8 mouse cellular contexts compared by ENCODE assay signal in genomic region chr13:40917161-40918091, GRCm38 (mm10). TPM values are rescaled to one million over a fixed set of nuclear protein-coding genes. Genes with fewer than 3 reads are reported as not detected.
DNase-seq lines count a peak whose midpoint lies in the region; ATAC-seq and TF ChIP-seq lines count a peak whose summit lies in the region.

No protein-coding gene starts in this region.

- no peaks in the 10 kb centered on the region for H3K27me3 ChIP-seq in E14TG2a.4 (ENCODE audit: insufficient read depth, low read length)
- H3K27me3 ChIP-seq in forebrain, embryonic 13.5 days = 0 out of 2 replicates have a peak, but pooled peaks cover 8% of the 10 kb centered on the region
- H3K27me3 ChIP-seq in heart, postnatal 0 days (ENCODE audit: control insufficient read depth, insufficient read depth, low read length) = no peaks in the 10 kb centered on the region
- peaks cover 18% of the 10 kb centered on the region for H3K27me3 ChIP-seq in lung, embryonic 15.5 days

- peak; percentile 32 for DNase-seq in adrenal gland, adult 8-10 months
- DNase-seq in heart, postnatal 0 days (ENCODE audit: low spot score) = peak; percentile 59
- DNase-seq in kidney, postnatal 36 days = peak; percentile 81 to 84
- DNase-seq in urinary bladder, postnatal 4 days (ENCODE audit: low spot score in 2 of 2) = peak; percentile 46 to 67

- peak overlapping the region; percentile 69 for H3K9ac ChIP-seq in forebrain, embryonic 13.5 days
- H3K9ac ChIP-seq in heart, postnatal 0 days (replicated peaks; ENCODE audit: low read depth, low read length) = peak overlapping the region; percentile 61
- peak overlapping the region; percentile 44 for H3K9ac ChIP-seq in lung, embryonic 15.5 days

- peaks cover 91% of the 10 kb centered on the region for H3K4me1 ChIP-seq in E14TG2a.4 (replicated peaks; ENCODE audit: low read depth, low read length)
- peaks cover 27% of the 10 kb centered on the region for H3K4me1 ChIP-seq in forebrain, embryonic 13.5 days
- H3K4me1 ChIP-seq in heart, postnatal 0 days (ENCODE audit: control insufficient read depth, insufficient read depth) = peaks cover 36% of the 10 kb centered on the region
- H3K4me1 ChIP-seq in lung, embryonic 15.5 days = peaks cover 27% of the 10 kb centered on the region

- TF ChIP-seq CTCF in E14TG2a.4 (conservative IDR thresholded peaks at IDR 0.05; ENCODE audit: low read length) = no peak
- 0 out of 2 replicates have a peak, but pooled peaks have one; percentile 14 for TF ChIP-seq CTCF in heart, postnatal 0 days (IDR thresholded peaks at IDR 0.05; ENCODE audit: low read depth)

- H3K9me3 ChIP-seq in E14TG2a.4 (ENCODE audit: low read length) = no peaks in the 10 kb centered on the region
- no peaks in the 10 kb centered on the region for H3K9me3 ChIP-seq in forebrain, embryonic 13.5 days (replicated peaks)
- no peaks in the 10 kb centered on the region for H3K9me3 ChIP-seq in heart, postnatal 0 days (replicated peaks; ENCODE audit: control insufficient read depth, low read length)
- H3K9me3 ChIP-seq in lung, embryonic 15.5 days = no peaks in the 10 kb centered on the region

- H3K4me3 ChIP-seq in E14TG2a.4 (replicated peaks; ENCODE audit: low read length) = peak overlapping the region; percentile 84
- peak overlapping the region; percentile 53 for H3K4me3 ChIP-seq in forebrain, embryonic 13.5 days
- H3K4me3 ChIP-seq in heart, postnatal 0 days (ENCODE audit: low read depth, low read length) = peak overlapping the region; percentile 72
- H3K4me3 ChIP-seq in lung, embryonic 15.5 days = peak overlapping the region; percentile 50

- WGBS in forebrain, embryonic 13.5 days = under 1% methylated on average over 38 of the region's 38 CpGs
- WGBS in heart, postnatal 0 days = 1% methylated on average over 38 of the region's 38 CpGs
- WGBS in lung, embryonic 15.5 days = under 1% methylated on average over 38 of the region's 38 CpGs

- peak overlapping the region; percentile 94 for H3K4me2 ChIP-seq in forebrain, embryonic 13.5 days
- peak overlapping the region; percentile 95 for H3K4me2 ChIP-seq in heart, postnatal 0 days (ENCODE audit: low read depth, low read length)
- peak overlapping the region; percentile 92 for H3K4me2 ChIP-seq in lung, embryonic 15.5 days

- no peak overlapping the region for H3K27ac ChIP-seq in forebrain, embryonic 13.5 days
- H3K27ac ChIP-seq in heart, postnatal 0 days (ENCODE audit: low read depth) = peak overlapping the region; percentile 31; the same call in 1 of the 2 replicates
- no peak overlapping the region for H3K27ac ChIP-seq in lung, embryonic 15.5 days

- TF ChIP-seq EP300 in heart, postnatal 0 days (IDR thresholded peaks at IDR 0.05; ENCODE audit: low read depth) = no peak

- peaks cover 30% of the 10 kb centered on the region for H3K36me3 ChIP-seq in E14TG2a.4 (ENCODE audit: insufficient read depth, low read length)
- H3K36me3 ChIP-seq in forebrain, embryonic 13.5 days (ENCODE audit: poor library complexity, severe bottlenecking) = no peaks in the 10 kb centered on the region
- no peaks in the 10 kb centered on the region for H3K36me3 ChIP-seq in heart, postnatal 0 days (replicated peaks; ENCODE audit: control insufficient read depth, insufficient read depth, low read length)
- H3K36me3 ChIP-seq in lung, embryonic 15.5 days = no peaks in the 10 kb centered on the region

- ATAC-seq in forebrain, embryonic 13.5 days = peak; percentile 86
- peak; percentile 81 for ATAC-seq in heart, postnatal 0 days (ENCODE audit: insufficient read depth, low read depth)
- peak; percentile 14; the same call in 1 of the 2 replicates for ATAC-seq in lung, embryonic 15.5 days (ENCODE audit: borderline replicate concordance, extremely low read depth, low FRiP score, low TSS enrichment)
- ATAC-seq in neutrophil, adult 5-6 weeks (ENCODE audit: extremely low read depth, insufficient number of reproducible peaks, low FRiP score, poor library complexity, severe bottlenecking) = peak; percentile 6; the same call in 1 of the 2 replicates

RNA-seq across cellular contexts. Expression of gene Gcnt2, which starts 57.9 kb away (rescaled TPM):
- total RNA-seq in adrenal gland, adult 8-10 months (2022) = 1 to 10 TPM; 4.8 to 9.1 (median 7.1) TPM
- 2.8 and 3.1 TPM in 2 replicates for polyA plus RNA-seq in forebrain, embryonic 13.5 days (2015; fragmentation: Nextera tagmentation; extraction: Ambion mirVana)
- 12.9 and 15.5 TPM in 2 replicates for total RNA-seq in heart, postnatal 0 days (2014; rRNA removed; ENCODE audit: low replicate concordance)
- polyA plus RNA-seq in heart, postnatal 0 days (2015; fragmentation: Nextera tagmentation; extraction: Ambion mirVana) = 2.8 and 3.1 TPM in 2 replicates
- 2.5 and 4.0 TPM in 2 replicates for polyA plus RNA-seq in lung, embryonic 15.5 days (2015; fragmentation: Nextera tagmentation; extraction: Ambion mirVana)
- 329 and 353 TPM in 2 replicates for total RNA-seq in neutrophil, adult 5-6 weeks (2017)

Comparison
In these comparisons a context has a peak if more than half of its experiments do, and no peak if none do; other contexts are left out.
1. DNase-seq: peak in every context shown above with its lines; median percentile 82 in kidney, postnatal 36 days; 59 in heart, postnatal 0 days; 56 in urinary bladder, postnatal 4 days; 32 in adrenal gland, adult 8-10 months.
2. ATAC-seq: peak in every context shown above with its lines; median percentile 86 in forebrain, embryonic 13.5 days; 81 in heart, postnatal 0 days; 14 in lung, embryonic 15.5 days; 6 in neutrophil, adult 5-6 weeks.
3. RNA of gene Gcnt2, which starts 57.9 kb away (total RNA-seq): 329 to 353 TPM in neutrophil, adult 5-6 weeks; 12.9 to 15.5 TPM in heart, postnatal 0 days and 4.8 to 9.1 TPM in adrenal gland, adult 8-10 months; every median in the first group is over 10 times any median in the second.
4. Peak in every context shown above with its lines, with median percentiles within 50 percentile points of each other: H3K4me3 ChIP-seq, H3K4me2 ChIP-seq and H3K9ac ChIP-seq.